Mouse (Mus musculus) kidney, adult 2 months (tissue): Measurements from ENCODE around the gene Gtpbp6. TPM values are rescaled to one million over a fixed set of nuclear protein-coding genes. Genes with fewer than 3 reads are reported as not detected.

Source experiments
- DNase-seq: peaks from one replicate; pipeline ENCODE4 v3.0.0; 2021
- H3K27ac ChIP-seq: fragments of 200-500 bp; 2 replicates; pipeline ENCODE4 v1.5.1; 2012; ENCODE audit warnings: low read depth, low read length, control low read depth, inconsistent platforms; ENCODE audit not compliant: insufficient read depth
- H3K27me3 ChIP-seq: fragments of 200-500 bp; replicated peaks from 2 replicates; pipeline ENCODE4 v1.6.1; 2012; ENCODE audit warnings: mild to moderate bottlenecking, moderate library complexity, low read length, inconsistent platforms; ENCODE audit not compliant: control insufficient read depth, insufficient read depth
- H3K36me3 ChIP-seq: fragments of 200-500 bp; 2 replicates; pipeline ENCODE4 v1.6.1; 2012; ENCODE audit warnings: mild to moderate bottlenecking, moderate library complexity, low read length, inconsistent platforms; ENCODE audit not compliant: control insufficient read depth, insufficient read depth
- H3K4me1 ChIP-seq: fragments of 200-500 bp; 2 replicates; pipeline ENCODE4 v1.6.1; 2011; ENCODE audit warnings: low read length; ENCODE audit not compliant: control insufficient read depth, insufficient read depth
- H3K4me3 ChIP-seq: fragments of 200-500 bp; 2 replicates; pipeline ENCODE4 v1.5.1; 2011; ENCODE audit warnings: mild to moderate bottlenecking, low read depth, low read length, control low read depth; ENCODE audit not compliant: insufficient read depth
- CTCF ChIP-seq: fragments of 200-500 bp; conservative IDR thresholded peaks from 2 replicates; pipeline ENCODE4 v1.5.1; 2011; ENCODE audit warnings: low read depth, mild to moderate bottlenecking, control low read depth, low read length, moderate library complexity, mixed read lengths; ENCODE audit not compliant: insufficient read depth, insufficient read length
- POLR2A ChIP-seq: fragments of 200-500 bp; IDR thresholded peaks from one replicate; pipeline ENCODE4 v1.6.1; 2011; ENCODE audit warnings: low read depth, low read length, control low read depth
- WGBS: fragments of 180-500 bp; shearing (Covaris S2); methylation state at CpG from one replicate; pipeline ENCODE4 v1.1.7; 2018; 5-methylcytosine and 5-hydroxymethylcytosine counted together
- polyA plus RNA-seq: library from polyadenylated mRNA; depleted of rRNA; stranded (reverse); fragments of >200 nt; gene quantifications from 2 replicates; pipeline ENCODE4 v1.2.3, GENCODE M21; 2012; rRNA removed

Gene Gtpbp6
- 50.6 and 65.8 TPM in 2 replicates for polyA plus RNA-seq

DNA sequence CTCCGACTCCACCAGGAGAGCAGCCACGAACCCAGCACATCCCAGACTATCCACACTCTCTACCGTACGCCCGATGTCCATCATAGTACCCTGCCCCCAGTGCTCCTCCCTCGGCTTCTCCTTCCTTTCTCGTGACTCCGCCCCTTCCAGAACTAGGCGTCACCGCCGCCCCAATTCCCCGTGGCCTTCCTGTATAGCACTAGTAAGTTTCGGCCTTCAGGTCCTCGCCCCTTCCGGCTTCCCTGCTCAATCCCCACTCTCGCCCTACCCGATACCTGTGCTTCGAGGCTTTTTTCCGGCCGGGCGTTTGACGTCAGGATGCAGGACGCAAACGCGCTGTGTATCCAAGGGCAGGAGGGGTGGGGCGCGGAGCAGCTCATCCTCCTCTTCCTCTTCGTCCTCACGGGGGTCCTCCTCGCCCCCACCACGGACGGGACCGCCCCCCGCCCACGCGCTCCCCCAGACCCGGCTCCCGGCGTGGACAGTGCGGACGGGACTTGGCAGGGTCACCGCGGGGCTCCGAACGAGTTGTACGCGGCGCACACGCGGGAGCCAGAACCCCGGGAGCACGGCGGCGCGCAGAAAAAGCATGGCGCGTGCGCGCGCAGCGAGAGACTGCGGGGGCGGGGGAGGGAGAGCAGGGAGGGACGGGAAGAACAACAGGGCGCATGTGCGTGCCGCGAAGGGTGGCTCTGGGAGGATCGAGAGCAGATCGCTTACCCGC lies at the start of gene Gtpbp6:
TSS of gene Gtpbp6 (minus strand) at position 617 of the 724 bp plus-strand sequence.
- H3K4me1 ChIP-seq, result no peaks in the 10 kb centered on the region
- TF ChIP-seq POLR2A, result no peak
- no peak for TF ChIP-seq CTCF
- under 1% methylated on average over 71 of the region's 71 CpGs for WGBS
- H3K27me3 ChIP-seq, result no peaks in the 10 kb centered on the region
- peak; percentile 99 for DNase-seq
- H3K27ac ChIP-seq, result peak within 1 kb of the TSS; percentile 54
- peak within 1 kb of the TSS; percentile 73 for H3K4me3 ChIP-seq
- H3K36me3 ChIP-seq, result no peaks in the 10 kb centered on the region; the same call in 1 of the 2 replicates

DNA sequence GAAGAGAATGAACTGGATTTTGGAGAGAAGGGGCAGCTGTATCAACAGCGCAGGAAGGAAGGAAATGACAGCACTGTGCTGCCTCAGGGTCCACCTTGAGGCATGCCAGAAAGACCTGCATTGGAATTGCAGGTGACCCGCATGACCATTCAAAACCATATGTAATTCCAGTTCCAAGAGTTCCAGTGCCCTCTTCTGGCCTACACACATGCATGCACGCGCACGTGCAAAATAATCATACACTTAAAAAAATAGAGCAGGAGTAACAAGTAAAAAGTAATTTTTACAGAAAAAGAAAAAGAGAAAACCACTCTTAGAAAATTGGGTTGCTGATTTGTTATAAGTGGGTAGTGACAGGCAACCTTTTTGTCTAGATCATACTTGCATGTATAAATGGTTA lies 35.0 kb upstream of the Gtpbp6 start:
- no peak overlapping the region for H3K27ac ChIP-seq
- no peak for TF ChIP-seq POLR2A
- peak; percentile 55 for TF ChIP-seq CTCF
- DNase-seq, result peak; percentile 18
- WGBS, result 81% methylated on average over 5 of the region's 5 CpGs
- no peaks in the 10 kb centered on the region for H3K27me3 ChIP-seq
- no peak overlapping the region for H3K4me3 ChIP-seq
- H3K36me3 ChIP-seq, result peaks cover 1% of the 10 kb centered on the region; the same call in 1 of the 2 replicates
- H3K4me1 ChIP-seq, result no peaks in the 10 kb centered on the region

DNA sequence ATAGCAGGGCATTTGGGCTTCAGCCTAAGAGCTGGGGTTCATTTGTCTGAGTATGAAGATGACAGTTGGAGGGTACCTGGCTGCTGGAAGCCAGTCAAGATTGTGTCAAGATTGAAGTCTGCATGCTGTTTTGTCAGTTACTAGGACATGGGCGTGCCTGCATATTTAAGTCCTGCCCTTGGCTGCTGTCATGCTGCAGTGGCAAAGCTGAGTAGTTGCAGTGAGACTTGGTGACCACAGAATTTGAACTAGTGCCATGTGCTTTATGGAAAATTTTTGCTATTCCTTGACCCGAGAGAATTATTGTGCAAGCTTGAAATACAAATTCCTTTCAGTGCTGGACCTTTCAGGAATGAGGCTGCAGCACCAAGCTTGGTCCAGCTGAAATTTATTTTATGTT lies 34.3 kb upstream of the Gtpbp6 start:
- WGBS, result 58% methylated on average over 2 of the region's 2 CpGs
- peak; percentile 55 for DNase-seq
- Histone ChIP-seq H3K27ac (peak overlapping the region; percentile 12; the same call in 1 of the 2 replicates), H3K4me3 (no peak overlapping the region), H3K27me3 (no peaks in the 10 kb centered on the region), H3K4me1 (no peaks in the 10 kb centered on the region), H3K36me3 (peaks cover 1% of the 10 kb centered on the region; the same call in 1 of the 2 replicates)
- TF ChIP-seq CTCF (no peak), POLR2A (no peak)

DNA sequence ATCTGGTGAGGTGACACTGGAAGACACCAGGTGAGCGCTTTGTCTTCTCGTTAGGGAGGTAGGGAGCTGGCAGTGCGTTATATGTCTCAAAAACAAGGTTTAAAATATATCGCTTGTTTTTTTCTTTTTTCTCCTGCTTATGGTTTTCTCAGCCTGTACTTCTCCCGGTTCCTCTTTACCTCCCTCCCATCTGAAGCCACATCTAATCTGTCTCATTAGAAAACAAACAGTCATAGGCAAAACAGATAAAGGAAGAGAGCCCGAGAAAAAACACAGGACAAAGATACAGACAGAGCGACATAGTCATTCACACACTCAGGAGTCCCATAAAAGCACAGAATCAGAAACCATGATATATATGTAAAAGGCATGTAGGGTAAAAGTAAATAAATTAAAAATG lies 32.4 kb upstream of the Gtpbp6 start:
- DNase-seq, result no peak
- Histone ChIP-seq H3K27ac (no peak overlapping the region), H3K4me1 (no peaks in the 10 kb centered on the region), H3K27me3 (no peaks in the 10 kb centered on the region), H3K4me3 (no peak overlapping the region), H3K36me3 (0 out of 2 replicates have a peak, but pooled peaks cover 1% of the 10 kb centered on the region)
- TF ChIP-seq CTCF, result no peak
- no peak for TF ChIP-seq POLR2A
- WGBS, result 93% methylated on average over 7 of the region's 7 CpGs

DNA sequence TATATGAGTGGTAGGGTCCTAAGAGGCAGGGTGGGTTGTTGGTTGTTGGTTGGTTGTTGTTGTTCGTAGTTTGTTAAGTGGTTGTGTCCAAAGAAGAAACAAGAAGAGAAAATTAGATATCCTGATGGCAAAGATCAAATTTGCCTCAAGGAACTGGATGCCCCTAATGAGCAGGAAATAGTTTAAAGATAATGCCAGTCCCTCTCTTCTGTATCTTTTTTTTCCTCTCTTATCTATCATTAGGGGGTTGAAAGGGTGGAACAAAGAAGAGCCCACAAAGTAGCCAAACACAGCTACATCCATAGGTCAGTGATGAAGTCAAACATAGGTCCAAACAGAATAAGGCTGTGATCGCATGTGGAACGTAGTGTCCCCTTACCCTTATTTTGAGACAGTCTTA lies 31.3 kb upstream of the Gtpbp6 start:
- H3K36me3 ChIP-seq, result no peaks in the 10 kb centered on the region
- 96% methylated on average over 3 of the region's 3 CpGs for WGBS
- H3K27ac ChIP-seq, result no peak overlapping the region
- no peak for DNase-seq
- no peaks in the 10 kb centered on the region for H3K4me1 ChIP-seq
- H3K27me3 ChIP-seq, result no peaks in the 10 kb centered on the region
- TF ChIP-seq CTCF, result no peak
- TF ChIP-seq POLR2A, result no peak
- H3K4me3 ChIP-seq, result no peak overlapping the region

DNA sequence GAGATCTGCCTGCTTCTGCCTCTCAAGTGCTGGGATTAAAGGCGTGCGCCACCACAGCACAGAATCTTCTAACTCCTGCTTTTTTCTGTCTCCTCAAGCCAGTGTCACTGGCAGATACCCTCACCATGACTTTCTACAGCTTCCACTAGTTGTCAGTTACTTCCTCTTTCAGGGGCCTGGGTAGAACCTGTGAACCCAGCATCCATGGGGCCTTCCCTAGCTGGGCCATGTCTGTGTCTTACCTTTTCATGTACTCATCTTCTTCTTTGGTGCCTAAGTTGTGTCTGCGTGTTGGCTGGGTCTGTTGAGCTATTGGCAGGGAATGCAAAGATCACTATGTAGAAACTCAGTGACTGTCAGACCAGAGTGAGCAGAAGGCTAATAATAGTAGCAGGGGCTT lies 29.8 kb upstream of the Gtpbp6 start:
- no peak for DNase-seq
- Histone ChIP-seq H3K4me3 (no peak overlapping the region), H3K36me3 (no peaks in the 10 kb centered on the region), H3K27me3 (no peaks in the 10 kb centered on the region), H3K4me1 (no peaks in the 10 kb centered on the region), H3K27ac (no peak overlapping the region)
- TF ChIP-seq CTCF (no peak), POLR2A (no peak)
- 95% methylated on average over 3 of the region's 3 CpGs for WGBS

DNA sequence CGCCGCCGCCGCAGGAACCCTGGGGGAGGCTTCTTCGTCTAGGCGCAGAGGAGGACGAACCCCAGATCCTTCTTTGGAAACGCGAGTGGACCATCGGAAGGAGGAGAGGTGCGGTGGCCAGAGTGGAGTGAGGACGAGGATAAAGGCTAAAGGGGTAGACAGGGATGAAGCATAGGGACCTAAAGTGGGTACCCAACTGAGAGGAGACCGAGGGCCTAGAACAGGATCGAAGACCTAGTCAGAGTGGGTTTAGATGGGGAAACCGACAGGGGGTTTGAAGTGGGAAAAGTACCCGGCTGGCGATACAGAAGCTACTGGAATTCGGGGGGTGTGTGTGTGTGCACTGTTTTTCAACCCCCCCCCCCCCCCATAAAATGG lies 28.1 kb upstream of the Gtpbp6 start:
- H3K27ac ChIP-seq, result 0 out of 2 replicates have a peak overlapping the region, but pooled peaks have one; percentile 4
- H3K4me3 ChIP-seq, result peak overlapping the region; percentile 77
- H3K36me3 ChIP-seq, result no peaks in the 10 kb centered on the region
- no peak for DNase-seq
- no peaks in the 10 kb centered on the region for H3K27me3 ChIP-seq
- TF ChIP-seq POLR2A (no peak), CTCF (no peak)
- WGBS, result 3% methylated on average over 18 of the region's 18 CpGs
- no peaks in the 10 kb centered on the region for H3K4me1 ChIP-seq
